Mouse (Mus musculus): ENCODE data around the gene Ccdc13. TPM values are rescaled to one million over a fixed set of nuclear protein-coding genes. Genes with fewer than 3 reads are reported as not detected.

Gene Ccdc13
- polyA plus RNA-seq, 1 experiment from 2014 or later = 1.5 TPM

- no peaks in the 10 kb centered on the region for H3K36me3 ChIP-seq
- H3K9me3 ChIP-seq = no peaks in the 10 kb centered on the region
- H3K27me3 ChIP-seq = no peaks in the 10 kb centered on the region
- H3K27ac ChIP-seq = no peak overlapping the region
- no peak for ATAC-seq (ENCODE audit: insufficient number of reproducible peaks, insufficient read depth, low FRiP score, low TSS enrichment)
- no peak overlapping the region for H3K4me2 ChIP-seq (replicated peaks)
- no peak overlapping the region for H3K4me3 ChIP-seq
- WGBS = 67% methylated on average over 1 of the region's 1 CpGs
- H3K4me1 ChIP-seq = peaks cover 9% of the 10 kb centered on the region
- no peak overlapping the region for H3K9ac ChIP-seq
Measured at GRCm38 (mm10) chr9:121794972-121795539, 44.2 kb downstream of the Ccdc13 start.

- Histone ChIP-seq H3K9me3 (no peaks in the 10 kb centered on the region), H3K4me1 (peaks cover 5% of the 10 kb centered on the region; the same call in 1 of the 2 replicates)
- WGBS = 47% methylated on average over 24 of the region's 24 CpGs
Measured at GRCm38 (mm10) chr9:121791757-121792521, 47.3 kb downstream of the Ccdc13 start, which contains the start of gene Hhatl. Gene Hhatl, minus strand, starts transcription at chr9:121792507.

GRCm38 (mm10) chr9:121791206-121791605, 48.1 kb downstream of the Ccdc13 start:
- Histone ChIP-seq H3K9me3 (no peaks in the 10 kb centered on the region), H3K27ac (no peak overlapping the region), H3K36me3 (no peaks in the 10 kb centered on the region), H3K9ac (no peak overlapping the region), H3K4me1 (peaks cover 5% of the 10 kb centered on the region; the same call in 1 of the 2 replicates), H3K4me3 (no peak overlapping the region), H3K4me2 (replicated peaks) (no peak overlapping the region), H3K27me3 (no peaks in the 10 kb centered on the region)
- 17% methylated on average over 5 of the region's 5 CpGs for WGBS
- ATAC-seq (ENCODE audit: insufficient number of reproducible peaks, insufficient read depth, low FRiP score, low TSS enrichment) = peak; percentile 25; the same call in 1 of the 2 replicates

More at GRCm38 (mm10) chr9:121791757-121792521, 47.3 kb downstream of the Ccdc13 start, which contains the start of gene Hhatl:
- Histone ChIP-seq H3K27ac (no peak within 1 kb of the TSS), H3K4me3 (no peak within 1 kb of the TSS), H3K27me3 (no peaks in the 10 kb centered on the region), H3K36me3 (no peaks in the 10 kb centered on the region), H3K9ac (no peak within 1 kb of the TSS), H3K4me2 (replicated peaks) (no peak within 1 kb of the TSS)
- ATAC-seq (ENCODE audit: insufficient number of reproducible peaks, insufficient read depth, low FRiP score, low TSS enrichment) = 0 out of 2 replicates have a peak, but pooled peaks have one; percentile 35

GRCm38 (mm10) chr9:121786359-121786758, 52.9 kb downstream of the Ccdc13 start:
- WGBS = 71% methylated on average over 2 of the region's 2 CpGs
- Histone ChIP-seq H3K36me3 (no peaks in the 10 kb centered on the region), H3K4me2 (replicated peaks) (no peak overlapping the region), H3K27ac (no peak overlapping the region), H3K9ac (no peak overlapping the region), H3K9me3 (no peaks in the 10 kb centered on the region), H3K4me3 (no peak overlapping the region), H3K4me1 (0 out of 2 replicates have a peak, but pooled peaks cover under 1% of the 10 kb centered on the region), H3K27me3 (no peaks in the 10 kb centered on the region)
- no peak for ATAC-seq (ENCODE audit: insufficient number of reproducible peaks, insufficient read depth, low FRiP score, low TSS enrichment)

- no peaks in the 10 kb centered on the region for H3K36me3 ChIP-seq
- no peak overlapping the region for H3K9ac ChIP-seq
- ATAC-seq (ENCODE audit: insufficient number of reproducible peaks, insufficient read depth, low FRiP score, low TSS enrichment) = no peak
- no peak overlapping the region for H3K27ac ChIP-seq
- no peaks in the 10 kb centered on the region for H3K9me3 ChIP-seq
- no peak overlapping the region for H3K4me2 ChIP-seq (replicated peaks)
- H3K4me3 ChIP-seq = no peak overlapping the region
- H3K27me3 ChIP-seq = peaks cover 1% of the 10 kb centered on the region
- H3K4me1 ChIP-seq = no peaks in the 10 kb centered on the region
- WGBS = 83% methylated on average over 8 of the region's 8 CpGs
Measured at GRCm38 (mm10) chr9:121785261-121785660, 54.0 kb downstream of the Ccdc13 start.

- ATAC-seq (ENCODE audit: insufficient number of reproducible peaks, insufficient read depth, low FRiP score, low TSS enrichment) = no peak
- WGBS = 90% methylated on average over 12 of the region's 12 CpGs
- no peak overlapping the region for H3K27ac ChIP-seq
- no peak overlapping the region for H3K4me3 ChIP-seq
- no peaks in the 10 kb centered on the region for H3K9me3 ChIP-seq
- peaks cover 6% of the 10 kb centered on the region for H3K27me3 ChIP-seq
- no peaks in the 10 kb centered on the region for H3K36me3 ChIP-seq
- no peak overlapping the region for H3K4me2 ChIP-seq (replicated peaks)
- H3K9ac ChIP-seq = no peak overlapping the region
- H3K4me1 ChIP-seq = no peaks in the 10 kb centered on the region
Measured at GRCm38 (mm10) chr9:121784801-121785200, 54.5 kb downstream of the Ccdc13 start.

GRCm38 (mm10) chr9:121778066-121778624, 61.1 kb downstream of the Ccdc13 start:
- H3K9ac ChIP-seq = peak overlapping the region; percentile 31
- H3K27ac ChIP-seq = no peak overlapping the region
- peaks cover 4% of the 10 kb centered on the region; the same call in 1 of the 2 replicates for H3K4me1 ChIP-seq
- H3K4me2 ChIP-seq (replicated peaks) = peak overlapping the region; percentile 59
- no peaks in the 10 kb centered on the region for H3K9me3 ChIP-seq
- 14% methylated on average over 54 of the region's 54 CpGs for WGBS
- no peaks in the 10 kb centered on the region for H3K36me3 ChIP-seq
- peaks cover 49% of the 10 kb centered on the region for H3K27me3 ChIP-seq
- no peak for ATAC-seq (ENCODE audit: insufficient number of reproducible peaks, insufficient read depth, low FRiP score, low TSS enrichment)
- peak overlapping the region; percentile 30 for H3K4me3 ChIP-seq

- peak within 1 kb of the TSS; percentile 30 for H3K4me3 ChIP-seq
- H3K9me3 ChIP-seq = no peaks in the 10 kb centered on the region
- peak within 1 kb of the TSS; percentile 59 for H3K4me2 ChIP-seq (replicated peaks)
- H3K9ac ChIP-seq = peak within 1 kb of the TSS; percentile 31
- WGBS = 24% methylated on average over 30 of the region's 30 CpGs
- no peak within 1 kb of the TSS for H3K27ac ChIP-seq
- H3K27me3 ChIP-seq = peaks cover 49% of the 10 kb centered on the region
- no peaks in the 10 kb centered on the region for H3K36me3 ChIP-seq
- peaks cover 4% of the 10 kb centered on the region; the same call in 1 of the 2 replicates for H3K4me1 ChIP-seq
- peak; percentile 62; the same call in 1 of the 2 replicates for ATAC-seq (ENCODE audit: insufficient number of reproducible peaks, insufficient read depth, low FRiP score, low TSS enrichment)
Measured at GRCm38 (mm10) chr9:121777484-121778065, 61.7 kb downstream of the Ccdc13 start, which contains the start of gene Klhl40. Gene Klhl40, plus strand, starts transcription at chr9:121777607.

- no peaks in the 10 kb centered on the region for H3K36me3 ChIP-seq
- no peak overlapping the region for H3K4me2 ChIP-seq (replicated peaks)
- H3K4me1 ChIP-seq = peaks cover 4% of the 10 kb centered on the region; the same call in 1 of the 2 replicates
- no peak overlapping the region for H3K27ac ChIP-seq
- H3K4me3 ChIP-seq = no peak overlapping the region
- H3K9me3 ChIP-seq = no peaks in the 10 kb centered on the region
- no peak for ATAC-seq (ENCODE audit: insufficient number of reproducible peaks, insufficient read depth, low FRiP score, low TSS enrichment)
- no peak overlapping the region for H3K9ac ChIP-seq
- WGBS = 80% methylated on average over 7 of the region's 7 CpGs
- peaks cover 49% of the 10 kb centered on the region for H3K27me3 ChIP-seq
Measured at GRCm38 (mm10) chr9:121776511-121776910, 62.8 kb downstream of the Ccdc13 start.

GRCm38 (mm10) chr9:121775951-121776350, 63.3 kb downstream of the Ccdc13 start:
- no peak for ATAC-seq (ENCODE audit: insufficient number of reproducible peaks, insufficient read depth, low FRiP score, low TSS enrichment)
- Histone ChIP-seq H3K27me3 (peaks cover 49% of the 10 kb centered on the region), H3K4me1 (peaks cover 4% of the 10 kb centered on the region; the same call in 1 of the 2 replicates), H3K9ac (no peak overlapping the region), H3K36me3 (no peaks in the 10 kb centered on the region), H3K9me3 (no peaks in the 10 kb centered on the region), H3K4me3 (no peak overlapping the region), H3K27ac (no peak overlapping the region), H3K4me2 (replicated peaks) (no peak overlapping the region)
- WGBS = 79% methylated on average over 10 of the region's 10 CpGs

- no peak overlapping the region for H3K4me2 ChIP-seq (replicated peaks)
- no peaks in the 10 kb centered on the region for H3K4me1 ChIP-seq
- peaks cover 21% of the 10 kb centered on the region for H3K27me3 ChIP-seq
- H3K36me3 ChIP-seq = peaks cover 18% of the 10 kb centered on the region
- H3K4me3 ChIP-seq = no peak overlapping the region
- ATAC-seq (ENCODE audit: insufficient number of reproducible peaks, insufficient read depth, low FRiP score, low TSS enrichment) = no peak
- H3K9me3 ChIP-seq = no peaks in the 10 kb centered on the region
- no peak overlapping the region for H3K27ac ChIP-seq
- 76% methylated on average over 5 of the region's 5 CpGs for WGBS
- H3K9ac ChIP-seq = no peak overlapping the region
Measured at GRCm38 (mm10) chr9:121772412-121772811, 66.8 kb downstream of the Ccdc13 start.
